Mouse (Mus musculus) activated CD4-positive, CD25-positive, alpha-beta regulatory T cell, adult 4 months (primary cell): ENCODE measurements around the gene Cxcr5. TPM values are rescaled to one million over a fixed set of nuclear protein-coding genes. Genes with fewer than 3 reads are reported as not detected.

Experiments used
- ATAC-seq: one replicate; pipeline ENCODE4 v1.8.0; 2017
- polyA plus RNA-seq, 2 experiments: library from polyadenylated mRNA; unstranded; fragments of 100-300 nt; shearing (Covaris generic); gene quantifications; one replicate each; pipeline ENCODE4 v1.2.1; 2017

The Cxcr5 gene
- polyA plus RNA-seq, 2 experiments from 2014 or later = 49.2 to 80.2 TPM

- ATAC-seq = peak; percentile 91
Observed at GRCm38 (mm10) chr9:44532991-44533580, 28.6 kb downstream of the Cxcr5 start.

GRCm38 (mm10) chr9:44528340-44528739 is 33.3 kb downstream of the Cxcr5 start:
- peak; percentile 27 for ATAC-seq

- ATAC-seq = peak; percentile 65
Observed at GRCm38 (mm10) chr9:44526337-44527112, 35.2 kb downstream of the Cxcr5 start.

- ATAC-seq = no peak
Observed at GRCm38 (mm10) chr9:44525589-44525988, 36.1 kb downstream of the Cxcr5 start.

GRCm38 (mm10) chr9:44525001-44525400 is 36.7 kb downstream of the Cxcr5 start:
- no peak for ATAC-seq

GRCm38 (mm10) chr9:44524235-44524826 is 37.3 kb downstream of the Cxcr5 start:
- no peak for ATAC-seq

- ATAC-seq = no peak
Observed at GRCm38 (mm10) chr9:44523686-44524085, 38.0 kb downstream of the Cxcr5 start.

GRCm38 (mm10) chr9:44521927-44522326 is 39.8 kb downstream of the Cxcr5 start:
- ATAC-seq = no peak

GRCm38 (mm10) chr9:44518068-44518467 is 43.6 kb downstream of the Cxcr5 start:
- no peak for ATAC-seq

GRCm38 (mm10) chr9:44517368-44517767 is 44.3 kb downstream of the Cxcr5 start:
- peak; percentile 55 for ATAC-seq

- ATAC-seq = peak; percentile 57
Observed at GRCm38 (mm10) chr9:44515891-44516290, 45.8 kb downstream of the Cxcr5 start.

- ATAC-seq = peak; percentile 64
Observed at GRCm38 (mm10) chr9:44515131-44515751, 46.4 kb downstream of the Cxcr5 start.

GRCm38 (mm10) chr9:44514147-44514546 is 47.5 kb downstream of the Cxcr5 start:
- no peak for ATAC-seq

- ATAC-seq = no peak
Observed at GRCm38 (mm10) chr9:44513610-44514009, 48.1 kb downstream of the Cxcr5 start.

- ATAC-seq = no peak
Observed at GRCm38 (mm10) chr9:44513121-44513520, 48.6 kb downstream of the Cxcr5 start.

GRCm38 (mm10) chr9:44512717-44513003 is 49.0 kb downstream of the Cxcr5 start:
- ATAC-seq = no peak

- ATAC-seq = no peak
Observed at GRCm38 (mm10) chr9:44511935-44512716, 49.6 kb downstream of the Cxcr5 start.

GRCm38 (mm10) chr9:44510872-44511601 is 50.6 kb downstream of the Cxcr5 start:
- peak; percentile 30 for ATAC-seq

- ATAC-seq = peak; percentile 41
Observed at GRCm38 (mm10) chr9:44510355-44510871, 51.3 kb downstream of the Cxcr5 start.

- peak; percentile 34 for ATAC-seq
Observed at GRCm38 (mm10) chr9:44509487-44510354, 52.0 kb downstream of the Cxcr5 start.
